10 mouse cellular contexts compared by ENCODE assay signal in the genomic region with DNA sequence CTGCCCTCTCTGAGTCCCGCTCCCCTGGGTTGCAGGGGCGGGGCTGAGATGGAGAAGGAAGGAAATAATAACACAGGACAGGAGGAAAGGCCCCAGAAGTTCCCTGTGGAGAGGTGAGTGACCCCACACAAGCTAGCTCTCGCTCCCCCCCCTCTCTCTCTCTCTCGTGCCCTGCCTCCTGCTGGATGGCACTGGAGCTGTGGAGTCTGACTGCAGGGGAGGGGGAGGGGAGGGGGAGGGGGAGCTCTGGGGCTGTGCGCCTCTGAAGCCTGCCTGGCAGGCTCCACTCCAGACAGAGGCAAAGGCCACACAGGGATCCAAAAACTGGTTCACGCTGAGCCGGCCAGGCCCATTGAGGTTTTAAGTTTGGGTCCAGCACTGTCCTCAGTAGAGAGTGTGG.
DNase-seq lines count a peak whose midpoint lies in the region; ATAC-seq and TF ChIP-seq lines count a peak whose summit lies in the region.
"Had no signal": no experiment of that assay in that cellular context is flagged by ENCODE, and none has a peak within 500 bp of the region (broad histone marks: within the 10 kb centered on the region; RNA-seq: fewer than 3 reads in every experiment).

No protein-coding gene starts in this region.

- H3K36me3 ChIP-seq in heart, embryonic 10.5 days: no peaks in the 10 kb centered on the region
- H3K36me3 ChIP-seq in midbrain, embryonic 10.5 days: no peaks in the 10 kb centered on the region
- no peaks in the 10 kb centered on the region for H3K36me3 ChIP-seq in midbrain, embryonic 16.5 days (ENCODE audit: control insufficient read depth, insufficient read depth, low read length)
- H3K36me3 ChIP-seq in forebrain, postnatal 0 days (ENCODE audit: insufficient read depth): no peaks in the 10 kb centered on the region
- H3K36me3 ChIP-seq: limb, embryonic 15.5 days had no signal

- no peak for ATAC-seq in midbrain, embryonic 16.5 days
- ATAC-seq in forebrain, postnatal 0 days: no peak

- H3K4me3 ChIP-seq in heart, embryonic 10.5 days: no peak overlapping the region
- no peak overlapping the region for H3K4me3 ChIP-seq in midbrain, embryonic 10.5 days
- H3K4me3 ChIP-seq in midbrain, embryonic 16.5 days (ENCODE audit: low read depth, low read length): no peak overlapping the region
- no peak overlapping the region for H3K4me3 ChIP-seq in forebrain, postnatal 0 days (ENCODE audit: low read depth, low read length)
- H3K4me3 ChIP-seq: heart, adult 2 months; limb, embryonic 15.5 days had no signal

- H3K9ac ChIP-seq in midbrain, embryonic 16.5 days (ENCODE audit: low read depth, low read length): no peak overlapping the region; the same call in 1 of the 2 replicates
- no peak overlapping the region for H3K9ac ChIP-seq in forebrain, postnatal 0 days
- H3K9ac ChIP-seq: limb, embryonic 15.5 days had no signal

- DNase-seq in heart, embryonic 10.5 days (ENCODE audit: low spot score): no peak
- DNase-seq in heart, postnatal 14 days: no peak
- DNase-seq in midbrain, embryonic 10.5 days (ENCODE audit: low spot score): peak; percentile 58
- DNase-seq in forebrain, postnatal 0 days: no peak
- peak; percentile 71 for DNase-seq in retina, embryonic 14.5 days (ENCODE audit: low spot score)
- no peak for DNase-seq in spleen, postnatal 4 days (ENCODE audit: low spot score in 2 of 2)
- no peak for DNase-seq in thymus, postnatal 14 days

- H3K27me3 ChIP-seq in heart, embryonic 10.5 days (ENCODE audit: insufficient read depth, poor library complexity, severe bottlenecking): 0 out of 2 replicates have a peak, but pooled peaks cover 6% of the 10 kb centered on the region
- peaks cover 7% of the 10 kb centered on the region; the same call in 1 of the 2 replicates for H3K27me3 ChIP-seq in midbrain, embryonic 10.5 days (ENCODE audit: low read depth, poor library complexity, severe bottlenecking)
- no peaks in the 10 kb centered on the region for H3K27me3 ChIP-seq in midbrain, embryonic 16.5 days (ENCODE audit: control insufficient read depth, insufficient read depth, low read depth, low read length)
- no peaks in the 10 kb centered on the region for H3K27me3 ChIP-seq in forebrain, postnatal 0 days (ENCODE audit: insufficient read depth, low read length)
- H3K27me3 ChIP-seq: limb, embryonic 15.5 days had no signal

- no peaks in the 10 kb centered on the region for H3K9me3 ChIP-seq in heart, embryonic 10.5 days
- H3K9me3 ChIP-seq in midbrain, embryonic 10.5 days (replicated peaks): no peaks in the 10 kb centered on the region
- no peaks in the 10 kb centered on the region for H3K9me3 ChIP-seq in midbrain, embryonic 16.5 days (replicated peaks; ENCODE audit: control insufficient read depth, low read length, poor library complexity, severe bottlenecking)
- H3K9me3 ChIP-seq in forebrain, postnatal 0 days (ENCODE audit: low read length): no peaks in the 10 kb centered on the region
- H3K9me3 ChIP-seq: limb, embryonic 15.5 days had no signal

- 26% methylated on average over 5 of the region's 7 CpGs for WGBS in heart, embryonic 10.5 days
- 8% methylated on average over 7 of the region's 7 CpGs for WGBS in midbrain, embryonic 10.5 days
- 19% methylated on average over 7 of the region's 7 CpGs for WGBS in midbrain, embryonic 16.5 days
- WGBS in forebrain, postnatal 0 days: 24% methylated on average over 5 of the region's 7 CpGs

- TF ChIP-seq CTCF in forebrain, postnatal 0 days (IDR thresholded peaks at IDR 0.05; ENCODE audit: low read depth): peak; percentile 37

- no peak overlapping the region for H3K4me2 ChIP-seq in midbrain, embryonic 16.5 days (ENCODE audit: low read length)
- no peak overlapping the region for H3K4me2 ChIP-seq in forebrain, postnatal 0 days (ENCODE audit: low read depth)
- H3K4me2 ChIP-seq: limb, embryonic 15.5 days had no signal

- intact Hi-C loops in heart, postnatal 14 days (cut with DNase I): no loop called here

- peak overlapping the region; percentile 18; the same call in 1 of the 2 replicates for H3K27ac ChIP-seq in heart, embryonic 10.5 days
- H3K27ac ChIP-seq in midbrain, embryonic 10.5 days (replicated peaks): peak overlapping the region; percentile 25
- H3K27ac ChIP-seq in midbrain, embryonic 16.5 days (ENCODE audit: low read length): no peak overlapping the region
- no peak overlapping the region for H3K27ac ChIP-seq in forebrain, postnatal 0 days (ENCODE audit: low read depth, low read length)
- H3K27ac ChIP-seq: heart, adult 2 months; limb, embryonic 15.5 days had no signal

- peaks cover 47% of the 10 kb centered on the region for H3K4me1 ChIP-seq in heart, embryonic 10.5 days
- peaks cover 70% of the 10 kb centered on the region for H3K4me1 ChIP-seq in midbrain, embryonic 10.5 days
- peaks cover 34% of the 10 kb centered on the region for H3K4me1 ChIP-seq in midbrain, embryonic 16.5 days (ENCODE audit: control insufficient read depth, insufficient read depth, low read length)
- peaks cover 21% of the 10 kb centered on the region for H3K4me1 ChIP-seq in forebrain, postnatal 0 days (ENCODE audit: insufficient read depth)

Comparison
In these comparisons a context has a peak if more than half of its experiments do, and no peak if none do; other contexts are left out.
1. H3K27ac ChIP-seq: peak in heart, embryonic 10.5 days (single experiment) and midbrain, embryonic 10.5 days (single experiment); none in midbrain, embryonic 16.5 days (single experiment) and forebrain, postnatal 0 days (single experiment).
2. DNase-seq: peak in midbrain, embryonic 10.5 days (single experiment) and retina, embryonic 14.5 days (single experiment); none in heart, embryonic 10.5 days (single experiment), heart, postnatal 14 days (0 of 2), forebrain, postnatal 0 days (single experiment), spleen, postnatal 4 days (0 of 2) and thymus, postnatal 14 days (single experiment).